Mouse (Mus musculus): Measurements from ENCODE around the gene Lamc3. TPM values are rescaled to one million over a fixed set of nuclear protein-coding genes. Genes with fewer than 3 reads are reported as not detected.
A peak's percentile ranks its signal among the peaks of the same experiment; 100 is the strongest.

The Lamc3 gene
- polyA plus RNA-seq, 1 experiment from 2014 or later, result 1.6 TPM

DNA sequence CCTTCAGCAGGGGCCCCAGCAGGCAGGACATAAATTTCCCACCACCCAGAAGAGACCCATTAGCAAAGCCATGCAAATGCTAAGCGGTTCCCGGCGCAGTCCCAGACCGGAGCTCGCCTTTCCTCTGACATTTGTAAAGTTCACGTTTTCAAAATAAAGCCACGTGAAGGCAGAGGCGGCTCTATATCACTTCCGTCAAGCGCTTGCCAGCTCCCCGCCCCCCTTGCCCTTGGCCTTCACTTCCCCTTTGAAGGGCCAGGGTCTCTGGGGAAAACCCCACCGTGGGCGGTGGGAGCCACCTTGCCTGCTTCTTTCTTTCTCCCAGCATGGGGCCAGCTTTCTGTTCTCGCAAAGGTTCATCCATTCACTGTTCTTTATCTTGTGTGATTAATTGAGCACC is 6.2 kb upstream of the Lamc3 start:
- Histone ChIP-seq H3K9me3 (no peaks in the 10 kb centered on the region), H3K4me2 (no peak overlapping the region), H3K27ac (no peak overlapping the region), H3K36me3 (no peaks in the 10 kb centered on the region), H3K9ac (no peak overlapping the region), H3K4me3 (no peak overlapping the region), H3K27me3 (peaks cover 92% of the 10 kb centered on the region), H3K4me1 (peaks cover 4% of the 10 kb centered on the region; the same call in 1 of the 2 replicates)
- 5% methylated on average over 14 of the region's 14 CpGs for WGBS
- no peak for ATAC-seq (ENCODE audit: borderline replicate concordance, extremely low read depth, low FRiP score, low TSS enrichment)

GRCm38 (mm10) chr2:31883061-31883460 is 4.0 kb upstream of the Lamc3 start:
- no peaks in the 10 kb centered on the region for H3K36me3 ChIP-seq
- no peak for ATAC-seq (ENCODE audit: borderline replicate concordance, extremely low read depth, low FRiP score, low TSS enrichment)
- 36% methylated on average over 4 of the region's 4 CpGs for WGBS
- H3K27ac ChIP-seq, result no peak overlapping the region
- H3K9ac ChIP-seq, result no peak overlapping the region
- no peak overlapping the region for H3K4me3 ChIP-seq
- peaks cover 95% of the 10 kb centered on the region for H3K27me3 ChIP-seq
- H3K4me2 ChIP-seq, result no peak overlapping the region
- no peaks in the 10 kb centered on the region for H3K9me3 ChIP-seq
- peaks cover 4% of the 10 kb centered on the region; the same call in 1 of the 2 replicates for H3K4me1 ChIP-seq

DNA sequence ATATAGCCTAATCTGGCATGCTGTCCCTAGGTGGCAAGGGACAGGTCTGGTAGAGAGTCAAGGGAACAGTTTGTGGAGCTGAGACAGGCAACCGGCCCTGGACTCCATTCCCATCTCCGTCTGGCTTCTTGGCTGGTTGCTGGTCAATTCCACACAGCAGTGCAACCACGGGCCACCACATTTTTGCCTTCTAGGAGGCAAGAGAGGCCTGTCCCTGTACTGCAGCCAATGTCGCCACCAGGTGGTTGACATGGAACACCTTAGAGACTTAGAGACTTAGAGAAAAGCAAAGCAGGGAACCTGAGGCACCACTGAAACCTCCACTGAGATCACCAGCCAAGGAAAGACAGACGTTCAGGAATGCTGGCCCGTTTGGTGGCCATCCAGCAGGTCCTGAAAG is 2.3 kb upstream of the Lamc3 start:
- ATAC-seq (ENCODE audit: borderline replicate concordance, extremely low read depth, low FRiP score, low TSS enrichment), result no peak
- WGBS, result 24% methylated on average over 6 of the region's 6 CpGs

DNA sequence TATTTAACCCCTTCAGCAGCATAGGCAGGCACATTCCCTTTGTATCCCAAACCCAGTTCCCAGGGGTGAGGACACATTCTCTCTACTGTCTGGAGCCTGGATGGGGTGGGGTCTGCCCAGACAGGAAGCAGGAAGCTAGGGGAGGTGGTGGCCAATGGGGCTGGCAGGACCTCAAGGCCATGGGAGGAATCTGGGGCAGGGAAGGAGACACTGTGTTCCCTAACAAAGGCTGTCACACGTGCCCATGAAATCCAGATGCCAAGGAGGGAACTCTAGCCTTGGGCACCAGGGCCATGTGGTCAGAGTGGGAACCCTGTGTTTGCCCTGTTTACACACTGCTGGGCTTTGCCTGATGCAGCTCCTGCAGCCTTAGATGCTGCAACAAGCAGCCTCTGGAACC is 1.8 kb downstream of the Lamc3 start:
- Histone ChIP-seq H3K36me3 (no peaks in the 10 kb centered on the region), H3K9me3 (no peaks in the 10 kb centered on the region), H3K4me3 (no peak overlapping the region), H3K27ac (no peak overlapping the region), H3K27me3 (peaks cover 53% of the 10 kb centered on the region), H3K9ac (no peak overlapping the region), H3K4me2 (no peak overlapping the region), H3K4me1 (no peaks in the 10 kb centered on the region)
- WGBS, result 56% methylated on average over 1 of the region's 1 CpGs
- no peak for ATAC-seq (ENCODE audit: borderline replicate concordance, extremely low read depth, low FRiP score, low TSS enrichment)

More for the DNA sequence above, 2.3 kb upstream of the Lamc3 start:
- Histone ChIP-seq H3K27ac (no peak overlapping the region), H3K27me3 (peaks cover 92% of the 10 kb centered on the region), H3K4me2 (no peak overlapping the region), H3K9me3 (no peaks in the 10 kb centered on the region), H3K9ac (no peak overlapping the region), H3K36me3 (no peaks in the 10 kb centered on the region), H3K4me3 (no peak overlapping the region), H3K4me1 (peaks cover 4% of the 10 kb centered on the region; the same call in 1 of the 2 replicates)

GRCm38 (mm10) chr2:31891219-31891618 is 4.1 kb downstream of the Lamc3 start:
- WGBS, result 81% methylated on average over 2 of the region's 2 CpGs
- ATAC-seq (ENCODE audit: borderline replicate concordance, extremely low read depth, low FRiP score, low TSS enrichment), result no peak
- no peaks in the 10 kb centered on the region for H3K4me1 ChIP-seq

DNA sequence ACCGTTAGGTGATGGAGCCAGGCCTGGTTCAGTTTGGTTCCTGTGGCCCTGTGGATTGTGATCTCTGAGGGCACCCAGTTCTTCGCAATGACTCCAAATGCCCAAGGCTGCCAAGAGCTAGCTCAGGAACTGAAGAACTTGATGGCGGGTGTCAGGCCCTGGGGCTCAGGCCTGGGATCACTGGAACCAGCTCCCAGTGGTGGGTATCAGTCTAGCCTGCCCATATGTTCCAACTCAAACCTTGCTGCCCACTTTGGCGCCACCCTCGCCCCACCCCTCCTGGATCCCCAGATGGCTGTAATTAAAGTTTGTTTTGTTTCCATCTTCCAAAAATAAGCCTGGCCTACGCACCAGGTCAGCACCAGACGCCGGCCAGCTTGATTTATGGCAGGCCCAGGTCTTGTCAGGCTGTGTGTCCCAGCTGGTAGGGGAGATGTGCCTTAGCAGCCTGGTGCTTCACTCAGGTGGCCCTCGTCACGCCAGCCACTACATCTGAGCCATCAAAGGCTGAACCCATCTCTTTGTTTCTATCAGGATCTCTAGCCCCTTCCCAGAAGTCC is 6.1 kb downstream of the Lamc3 start:
- no peak for ATAC-seq (ENCODE audit: borderline replicate concordance, extremely low read depth, low FRiP score, low TSS enrichment)
- H3K4me2 ChIP-seq, result no peak overlapping the region
- no peak overlapping the region for H3K9ac ChIP-seq
- H3K9me3 ChIP-seq, result no peaks in the 10 kb centered on the region
- WGBS, result 53% methylated on average over 10 of the region's 10 CpGs
- H3K27ac ChIP-seq, result no peak overlapping the region
- H3K27me3 ChIP-seq, result peaks cover 12% of the 10 kb centered on the region
- no peaks in the 10 kb centered on the region for H3K36me3 ChIP-seq
- no peaks in the 10 kb centered on the region for H3K4me1 ChIP-seq
- no peak overlapping the region for H3K4me3 ChIP-seq

More at GRCm38 (mm10) chr2:31891219-31891618, 4.1 kb downstream of the Lamc3 start:
- Histone ChIP-seq H3K9ac (no peak overlapping the region), H3K27me3 (peaks cover 32% of the 10 kb centered on the region), H3K9me3 (no peaks in the 10 kb centered on the region), H3K4me2 (no peak overlapping the region), H3K27ac (no peak overlapping the region), H3K4me3 (no peak overlapping the region), H3K36me3 (no peaks in the 10 kb centered on the region)

DNA sequence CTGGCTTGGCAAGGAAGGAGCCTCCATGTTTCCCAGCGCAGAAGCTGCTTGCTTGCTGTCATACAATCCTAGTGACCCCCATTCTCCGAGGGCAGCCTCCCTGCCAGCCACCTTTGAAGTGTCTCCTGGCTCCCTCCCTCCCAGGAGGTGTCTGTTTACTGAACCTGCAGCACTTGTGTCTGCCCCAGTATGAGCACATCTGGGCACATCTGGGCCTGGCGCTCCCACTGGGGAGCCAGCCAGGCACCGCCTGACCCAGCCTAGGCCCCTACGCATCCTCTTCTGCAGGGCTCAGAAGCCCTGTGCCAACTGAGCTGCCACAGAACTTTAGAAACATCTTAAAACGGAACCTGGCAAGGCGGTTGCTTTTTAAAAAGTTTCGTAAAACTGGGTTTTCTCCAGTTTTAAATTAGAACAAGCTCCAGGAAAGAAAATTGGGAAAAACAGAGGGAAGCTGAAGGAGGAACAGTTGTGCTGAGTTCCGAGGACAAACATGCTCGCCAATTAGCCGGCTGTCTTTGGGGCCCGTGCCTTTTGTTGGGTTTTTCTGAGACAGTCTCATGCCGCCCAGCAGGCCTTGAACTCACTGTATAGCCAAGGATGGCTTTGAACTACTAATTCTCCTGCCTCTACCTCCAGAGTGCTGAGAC is 7.3 kb downstream of the Lamc3 start:
- WGBS, result 50% methylated on average over 13 of the region's 13 CpGs
- Histone ChIP-seq H3K4me3 (no peak overlapping the region), H3K4me1 (no peaks in the 10 kb centered on the region), H3K27ac (no peak overlapping the region), H3K9ac (no peak overlapping the region), H3K9me3 (no peaks in the 10 kb centered on the region), H3K27me3 (peaks cover under 1% of the 10 kb centered on the region; the same call in 1 of the 2 replicates), H3K36me3 (no peaks in the 10 kb centered on the region), H3K4me2 (no peak overlapping the region)
- ATAC-seq (ENCODE audit: borderline replicate concordance, extremely low read depth, low FRiP score, low TSS enrichment), result no peak

DNA sequence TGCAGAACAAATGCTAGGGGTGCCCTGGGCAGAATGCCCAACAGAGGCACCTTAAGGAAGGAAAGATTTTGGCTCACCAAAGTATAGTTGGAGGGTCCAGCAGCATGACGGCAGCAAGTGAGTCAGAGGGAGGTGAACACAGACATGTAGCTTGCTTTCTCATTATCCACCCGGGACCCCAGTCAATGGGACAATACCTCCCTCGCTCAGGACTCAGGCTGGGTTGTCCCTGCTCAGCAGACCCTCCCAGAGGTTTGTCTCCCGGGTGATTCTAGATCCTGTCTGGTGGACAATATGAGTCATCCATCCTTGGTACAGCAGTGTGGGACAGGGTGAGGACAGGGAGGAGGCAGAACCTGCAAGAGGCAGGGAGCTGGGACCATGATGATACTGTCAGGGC is 13.8 kb downstream of the Lamc3 start:
- H3K4me2 ChIP-seq, result no peak overlapping the region
- H3K27me3 ChIP-seq, result no peaks in the 10 kb centered on the region
- H3K9ac ChIP-seq, result no peak overlapping the region
- H3K27ac ChIP-seq, result no peak overlapping the region
- no peak for ATAC-seq (ENCODE audit: borderline replicate concordance, extremely low read depth, low FRiP score, low TSS enrichment)
- no peaks in the 10 kb centered on the region for H3K36me3 ChIP-seq
- H3K4me3 ChIP-seq, result no peak overlapping the region
- H3K4me1 ChIP-seq, result 0 out of 2 replicates have a peak, but pooled peaks cover 3% of the 10 kb centered on the region
- WGBS, result 63% methylated on average over 4 of the region's 4 CpGs
- no peaks in the 10 kb centered on the region for H3K9me3 ChIP-seq

GRCm38 (mm10) chr2:31901659-31902362 is 14.7 kb downstream of the Lamc3 start:
- Histone ChIP-seq H3K27ac (no peak overlapping the region), H3K36me3 (no peaks in the 10 kb centered on the region), H3K4me1 (0 out of 2 replicates have a peak, but pooled peaks cover 3% of the 10 kb centered on the region), H3K4me3 (no peak overlapping the region), H3K9ac (no peak overlapping the region), H3K4me2 (no peak overlapping the region), H3K27me3 (no peaks in the 10 kb centered on the region), H3K9me3 (no peaks in the 10 kb centered on the region)
- ATAC-seq (ENCODE audit: borderline replicate concordance, extremely low read depth, low FRiP score, low TSS enrichment), result peak; percentile 29
- WGBS, result 48% methylated on average over 4 of the region's 4 CpGs

DNA sequence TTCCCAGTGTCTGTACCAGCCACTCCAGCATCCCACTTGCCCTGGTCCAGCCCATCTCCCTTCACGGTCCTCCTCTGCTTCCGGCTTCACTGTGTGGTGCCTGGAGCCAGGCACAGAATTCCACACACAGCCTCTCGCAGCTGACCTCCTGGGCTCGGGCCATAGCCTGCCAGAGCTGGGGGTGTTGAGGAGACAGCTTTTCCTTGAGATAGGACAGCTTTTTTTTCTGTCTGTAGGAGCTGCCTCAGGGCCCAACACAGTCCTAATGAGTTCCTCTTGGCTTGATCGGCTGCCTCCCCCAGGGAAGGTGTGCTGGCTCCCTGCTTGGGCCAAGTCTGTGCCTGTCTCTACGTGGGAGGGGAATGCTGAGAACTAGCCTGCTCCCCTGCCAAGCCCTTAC is 17.0 kb downstream of the Lamc3 start:
- no peak overlapping the region for H3K9ac ChIP-seq
- 0 out of 2 replicates have a peak, but pooled peaks cover 3% of the 10 kb centered on the region for H3K4me1 ChIP-seq
- no peaks in the 10 kb centered on the region for H3K36me3 ChIP-seq
- 28% methylated on average over 6 of the region's 6 CpGs for WGBS
- no peak overlapping the region for H3K27ac ChIP-seq
- no peak overlapping the region for H3K4me2 ChIP-seq
- no peaks in the 10 kb centered on the region for H3K27me3 ChIP-seq
- ATAC-seq (ENCODE audit: borderline replicate concordance, extremely low read depth, low FRiP score, low TSS enrichment), result no peak
- H3K9me3 ChIP-seq, result no peaks in the 10 kb centered on the region
- no peak overlapping the region for H3K4me3 ChIP-seq

GRCm38 (mm10) chr2:31904622-31905021 is 17.5 kb downstream of the Lamc3 start:
- no peaks in the 10 kb centered on the region for H3K27me3 ChIP-seq
- H3K9me3 ChIP-seq, result no peaks in the 10 kb centered on the region
- H3K4me1 ChIP-seq, result 0 out of 2 replicates have a peak, but pooled peaks cover 3% of the 10 kb centered on the region
- H3K27ac ChIP-seq, result no peak overlapping the region
- H3K4me2 ChIP-seq, result no peak overlapping the region
- WGBS, result 16% methylated on average over 8 of the region's 8 CpGs
- H3K4me3 ChIP-seq, result no peak overlapping the region
- H3K9ac ChIP-seq, result no peak overlapping the region
- no peaks in the 10 kb centered on the region for H3K36me3 ChIP-seq
- ATAC-seq (ENCODE audit: borderline replicate concordance, extremely low read depth, low FRiP score, low TSS enrichment), result no peak

DNA sequence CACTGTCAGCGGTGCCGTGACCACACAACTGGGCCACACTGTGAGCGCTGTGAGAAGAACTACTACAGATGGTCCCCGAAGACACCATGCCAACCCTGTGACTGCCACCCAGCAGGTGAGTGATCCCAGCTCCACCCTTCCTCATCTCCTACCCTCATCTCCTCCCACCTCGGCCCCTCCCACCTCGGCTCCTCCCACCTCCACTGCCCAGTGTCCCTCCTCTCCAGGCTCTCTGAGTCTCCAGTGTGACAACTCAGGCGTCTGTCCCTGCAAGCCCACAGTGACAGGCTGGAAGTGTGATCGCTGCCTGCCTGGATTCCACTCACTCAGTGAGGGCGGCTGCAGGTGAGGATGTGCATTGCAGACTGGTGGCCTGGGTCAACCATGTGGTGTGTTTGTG is 18.6 kb downstream of the Lamc3 start:
- Histone ChIP-seq H3K4me3 (no peak overlapping the region), H3K9ac (no peak overlapping the region), H3K27ac (no peak overlapping the region), H3K4me1 (0 out of 2 replicates have a peak, but pooled peaks cover 3% of the 10 kb centered on the region), H3K36me3 (no peaks in the 10 kb centered on the region), H3K4me2 (no peak overlapping the region), H3K27me3 (no peaks in the 10 kb centered on the region), H3K9me3 (no peaks in the 10 kb centered on the region)
- 25% methylated on average over 9 of the region's 9 CpGs for WGBS
- no peak for ATAC-seq (ENCODE audit: borderline replicate concordance, extremely low read depth, low FRiP score, low TSS enrichment)
